Mouse (Mus musculus): Measurements from ENCODE around the gene Pdrg1. TPM values are rescaled to one million over a fixed set of nuclear protein-coding genes. Genes with fewer than 3 reads are reported as not detected.

Pdrg1 gene
- total RNA-seq (2021) = 10 to 100 TPM; 37.0 to 41.7 TPM
- long read RNA-seq, experiment 1, transcript Pdrg1-201 (5 exons, 1,273 nt) = major isoform, 17 of 27 reads
- long read RNA-seq, experiment 1, partial matches to known transcripts = 0 of 27 reads
- long read RNA-seq, experiment 1, other reads (novel, unspliced or antisense) = 10 of 27 reads
- long read RNA-seq, experiment 2, transcript Pdrg1-201 (5 exons, 1,273 nt) = major isoform, 25 of 32 reads
- long read RNA-seq, experiment 2, partial matches to known transcripts = 1 of 32 reads
- long read RNA-seq, experiment 2, other reads (novel, unspliced or antisense) = 6 of 32 reads

DNA sequence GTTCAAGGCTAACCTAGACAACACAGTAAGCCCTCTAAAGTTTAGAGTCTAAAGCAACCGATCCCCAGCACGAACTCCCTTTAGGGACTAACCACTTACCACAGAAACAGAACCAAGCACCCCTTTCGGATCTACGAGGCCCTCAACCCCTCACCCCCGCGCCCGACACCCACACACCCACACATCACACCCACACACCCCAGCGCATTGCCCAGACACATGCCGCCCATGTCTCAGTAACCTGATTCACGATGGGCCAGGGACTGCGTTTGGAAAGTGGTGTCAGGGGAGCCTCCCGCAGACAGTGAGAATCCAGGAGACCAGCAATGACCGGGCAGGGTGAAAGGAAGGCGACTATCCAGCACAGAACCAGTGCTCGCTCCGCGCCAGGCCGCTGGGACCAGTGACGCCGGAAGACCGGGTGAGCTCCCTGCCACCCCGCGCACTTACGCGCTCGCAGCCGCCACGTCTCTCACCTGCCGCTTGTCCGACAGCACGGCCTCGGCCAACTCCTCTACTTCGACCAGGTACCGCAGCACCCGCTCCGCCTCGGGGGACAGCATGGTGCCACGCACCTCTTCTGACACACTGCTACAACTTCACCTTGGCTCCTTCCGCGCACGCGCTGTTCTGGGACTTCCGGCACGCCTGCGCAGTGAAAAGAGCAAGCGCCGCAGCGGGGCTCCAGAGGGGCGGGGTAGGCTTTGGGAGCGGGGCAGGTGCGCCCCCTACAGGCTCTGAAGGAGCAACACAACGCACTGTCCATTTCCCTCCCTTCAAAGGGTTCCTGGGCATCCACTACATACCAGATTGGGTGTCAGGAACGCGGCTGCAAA, at the start of gene Pdrg1:
Gene Pdrg1 (minus strand): TSS at position 670 of the 836 bp plus-strand sequence.
- TF ChIP-seq CTCF (conservative IDR thresholded peaks at IDR 0.05) = peak; percentile 100; the same call in 1 of the 2 replicates
- Histone ChIP-seq H3K27ac (peak within 1 kb of the TSS; percentile 83), H3K4me3 (peak within 1 kb of the TSS; percentile 68)
- DNase-seq (ENCODE audit: low spot score in 2 of 2) = peak; percentile 93 to 96

- H3K27ac ChIP-seq = no peak overlapping the region
- H3K4me3 ChIP-seq = no peak overlapping the region
- DNase-seq (ENCODE audit: low spot score in 2 of 2) = no peak
- TF ChIP-seq CTCF (conservative IDR thresholded peaks at IDR 0.05) = no peak
Observed at GRCm38 (mm10) chr2:153064190-153064970, 49.2 kb upstream of the Pdrg1 start.

GRCm38 (mm10) chr2:153063394-153063793, 48.2 kb upstream of the Pdrg1 start:
- Histone ChIP-seq H3K4me3 (no peak overlapping the region), H3K27ac (no peak overlapping the region)
- no peak for TF ChIP-seq CTCF (conservative IDR thresholded peaks at IDR 0.05)
- DNase-seq (ENCODE audit: low spot score in 2 of 2) = no peak

DNA sequence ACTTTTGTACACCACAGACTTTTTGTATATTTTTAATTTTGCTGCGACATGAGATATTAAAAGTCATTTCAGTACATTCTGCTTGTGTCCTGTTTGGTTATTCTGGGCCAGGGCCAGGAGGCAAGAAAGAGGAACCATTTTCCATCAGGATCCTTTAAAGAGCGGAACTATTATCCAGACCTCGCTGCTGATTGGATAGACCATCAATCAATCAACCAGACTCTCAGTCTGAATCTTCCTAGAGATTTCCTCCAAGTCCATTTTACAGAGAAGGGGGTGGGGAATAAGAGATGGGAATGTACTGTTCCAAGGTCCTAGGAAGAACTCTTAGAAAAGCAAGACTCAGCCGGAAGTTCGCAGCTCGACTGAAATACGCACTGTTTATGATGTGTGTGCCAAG, 45.0 kb upstream of the Pdrg1 start:
- no peak overlapping the region for H3K27ac ChIP-seq
- no peak for DNase-seq (ENCODE audit: low spot score in 2 of 2)
- H3K4me3 ChIP-seq = no peak overlapping the region
- TF ChIP-seq CTCF (conservative IDR thresholded peaks at IDR 0.05) = no peak

DNA sequence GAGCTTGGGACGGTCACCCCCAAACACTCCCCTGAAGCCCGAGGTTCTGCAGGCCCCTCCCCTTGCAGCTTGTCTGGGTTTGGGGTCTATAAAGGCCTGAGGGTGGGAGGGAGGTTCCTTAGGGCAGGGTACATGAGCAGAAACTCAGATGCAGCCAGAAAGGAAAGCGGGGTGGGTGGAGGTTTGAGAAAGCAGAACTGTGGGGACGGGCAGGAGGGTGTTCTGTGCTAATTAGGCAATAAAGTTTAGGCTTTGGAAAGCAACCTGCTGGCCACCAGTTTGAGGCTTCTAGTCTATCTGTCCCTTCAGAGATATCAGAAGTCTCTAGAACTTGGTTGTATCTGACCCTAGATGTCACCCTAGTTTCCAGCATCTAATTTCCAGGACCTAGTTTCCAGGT, 43.1 kb upstream of the Pdrg1 start:
- H3K4me3 ChIP-seq = no peak overlapping the region
- H3K27ac ChIP-seq = no peak overlapping the region
- no peak for DNase-seq (ENCODE audit: low spot score in 2 of 2)
- TF ChIP-seq CTCF (conservative IDR thresholded peaks at IDR 0.05) = no peak

- peak; percentile 66 for TF ChIP-seq CTCF (conservative IDR thresholded peaks at IDR 0.05)
- no peak for DNase-seq (ENCODE audit: low spot score in 2 of 2)
- H3K27ac ChIP-seq = no peak overlapping the region
- H3K4me3 ChIP-seq = no peak overlapping the region
Observed at GRCm38 (mm10) chr2:153055270-153055920, 40.2 kb upstream of the Pdrg1 start.

DNA sequence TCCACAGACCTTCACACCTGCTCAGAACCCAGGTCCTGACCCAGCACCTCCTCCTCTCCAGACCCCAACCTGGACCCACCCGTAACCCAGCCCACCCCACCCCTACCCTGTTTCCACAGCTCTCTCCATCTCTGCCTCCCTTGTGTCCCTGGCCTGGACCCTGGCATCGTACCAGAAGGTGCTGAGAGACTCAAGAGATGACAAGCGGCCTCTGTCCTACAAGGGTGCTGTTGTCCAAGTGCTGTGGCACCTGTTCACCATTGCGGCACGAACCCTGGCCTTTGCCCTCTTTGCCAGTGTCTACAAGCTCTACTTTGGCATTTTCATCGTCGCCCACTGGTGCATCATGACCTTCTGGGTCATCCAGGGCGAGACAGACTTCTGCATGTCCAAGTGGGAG, 38.7 kb upstream of the Pdrg1 start:
- Histone ChIP-seq H3K27ac (no peak overlapping the region), H3K4me3 (no peak overlapping the region)
- TF ChIP-seq CTCF (conservative IDR thresholded peaks at IDR 0.05) = no peak
- DNase-seq (ENCODE audit: low spot score in 2 of 2) = no peak

DNA sequence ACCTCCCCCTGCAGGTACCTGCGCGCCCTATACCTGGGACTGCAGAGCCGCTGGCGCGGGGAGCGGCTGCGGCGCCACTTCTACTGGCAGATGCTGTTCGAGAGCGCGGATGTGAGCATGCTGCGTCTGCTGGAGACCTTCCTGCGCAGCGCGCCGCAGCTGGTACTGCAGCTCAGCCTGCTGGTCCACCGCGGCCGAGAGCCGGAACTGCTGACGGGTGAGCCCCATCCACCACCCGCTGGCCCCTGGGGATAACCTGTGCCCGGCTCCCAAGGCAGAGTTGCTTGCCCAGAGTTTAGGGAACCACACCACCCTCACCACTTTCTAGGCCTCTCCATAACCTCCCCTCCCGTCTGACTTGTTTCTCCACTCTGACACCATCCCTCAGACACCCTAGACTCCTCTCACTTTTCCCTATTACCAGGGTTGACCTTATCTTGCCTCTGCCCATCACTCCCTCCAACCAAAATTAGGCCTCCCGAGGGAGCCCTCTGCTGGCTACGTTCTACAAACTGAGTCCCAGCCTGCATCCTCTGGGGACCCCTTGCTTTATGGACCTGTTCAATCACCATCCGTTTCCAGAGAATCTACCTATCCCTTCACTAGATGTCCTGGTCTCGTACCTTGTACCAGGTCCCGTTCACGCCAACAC, 37.6 kb upstream of the Pdrg1 start:
- Histone ChIP-seq H3K27ac (no peak overlapping the region), H3K4me3 (no peak overlapping the region)
- no peak for DNase-seq (ENCODE audit: low spot score in 2 of 2)
- peak; percentile 65 for TF ChIP-seq CTCF (conservative IDR thresholded peaks at IDR 0.05)

DNA sequence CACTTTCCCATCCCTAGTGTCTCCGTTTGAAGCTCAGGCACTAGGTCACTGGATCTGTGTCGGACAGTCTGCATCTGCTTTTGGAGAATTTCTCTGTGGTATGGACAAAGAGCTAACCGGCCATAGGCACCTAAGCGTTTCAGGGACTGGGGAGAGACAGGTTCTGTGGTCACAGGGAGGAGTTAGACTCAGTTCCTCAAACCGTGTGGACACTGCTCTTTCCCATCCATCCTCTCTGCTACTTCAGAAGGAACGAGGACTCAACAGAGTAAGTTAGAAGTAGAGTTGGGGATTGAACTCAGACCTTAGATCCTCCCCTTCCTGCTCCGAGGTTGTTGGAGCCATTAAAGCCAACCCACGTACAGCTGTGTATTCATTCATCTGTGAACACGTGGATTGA, 36.3 kb upstream of the Pdrg1 start:
- Histone ChIP-seq H3K27ac (no peak overlapping the region), H3K4me3 (no peak overlapping the region)
- no peak for DNase-seq (ENCODE audit: low spot score in 2 of 2)
- no peak for TF ChIP-seq CTCF (conservative IDR thresholded peaks at IDR 0.05)

GRCm38 (mm10) chr2:153051095-153051494, 35.9 kb upstream of the Pdrg1 start:
- Histone ChIP-seq H3K4me3 (no peak overlapping the region), H3K27ac (no peak overlapping the region)
- TF ChIP-seq CTCF (conservative IDR thresholded peaks at IDR 0.05) = no peak
- no peak for DNase-seq (ENCODE audit: low spot score in 2 of 2)

DNA sequence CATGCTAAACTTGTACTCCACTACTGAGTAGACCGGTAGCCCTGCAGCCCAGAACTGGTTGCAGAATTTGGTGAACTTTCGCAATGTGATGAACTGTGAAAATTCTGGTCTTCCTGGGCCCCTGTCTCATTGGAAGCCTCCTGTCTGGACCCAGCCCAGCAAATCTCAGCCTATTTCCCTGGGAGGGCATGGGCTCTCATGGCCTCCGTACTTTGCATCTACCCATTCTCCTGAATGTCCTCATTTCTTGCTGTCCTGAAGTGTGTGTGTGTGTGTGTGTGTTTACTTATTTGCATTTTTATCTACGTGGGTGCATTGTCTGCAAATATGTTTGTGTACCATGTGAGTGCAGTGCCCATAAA, 34.8 kb upstream of the Pdrg1 start:
- DNase-seq (ENCODE audit: low spot score in 2 of 2) = no peak
- Histone ChIP-seq H3K27ac (no peak overlapping the region), H3K4me3 (no peak overlapping the region)
- TF ChIP-seq CTCF (conservative IDR thresholded peaks at IDR 0.05) = no peak
